Mouse (Mus musculus) olfactory bulb, adult 2 months (tissue): ENCODE measurements around the gene Ascl3. TPM values are rescaled to one million over a fixed set of nuclear protein-coding genes. Genes with fewer than 3 reads are reported as not detected.

Experiments
- H3K27ac ChIP-seq: fragments of 200-500 bp; 2 replicates; pipeline ENCODE4 v1.5.1; 2012; ENCODE audit warnings: low read depth, low read length; ENCODE audit not compliant: insufficient read depth
- H3K4me1 ChIP-seq: fragments of 200-500 bp; 2 replicates; pipeline ENCODE4 v1.6.1; 2012; ENCODE audit warnings: low read length; ENCODE audit not compliant: control insufficient read depth, insufficient read depth
- H3K4me3 ChIP-seq: fragments of 200-500 bp; 2 replicates; pipeline ENCODE4 v1.5.1; 2012; ENCODE audit warnings: mild to moderate bottlenecking, low read depth, low read length, moderate library complexity; ENCODE audit not compliant: insufficient read depth
- CTCF ChIP-seq: fragments of 200-500 bp; IDR thresholded peaks from 2 replicates; pipeline ENCODE4 v1.5.1; 2012; ENCODE audit warnings: low read depth, mild to moderate bottlenecking, low read length, moderate library complexity; ENCODE audit not compliant: insufficient read depth
- POLR2A ChIP-seq: fragments of 200-500 bp; IDR thresholded peaks from 2 replicates; pipeline ENCODE4 v1.6.1; 2012; ENCODE audit warnings: mild to moderate bottlenecking, low read depth, low read length, moderate library complexity; ENCODE audit not compliant: insufficient read depth
- WGBS: fragments of 180-500 bp; shearing (Covaris S2); methylation state at CpG from one replicate; pipeline ENCODE4 v1.1.7; 2018; 5-methylcytosine and 5-hydroxymethylcytosine counted together
- polyA plus RNA-seq: library from polyadenylated mRNA; stranded (reverse); fragments of >200 nt; gene quantifications from 2 replicates; pipeline ENCODE4 v1.2.4, GENCODE M21; 2012; ENCODE audit warnings: low replicate concordance; ENCODE audit not compliant: missing spikeins, insufficient read depth, insufficient read length

The Ascl3 gene
- polyA plus RNA-seq, 1 experiment, result not detected

- Histone ChIP-seq H3K4me1 (peaks cover 4% of the 10 kb centered on the region), H3K4me3 (no peak overlapping the region), H3K27ac (no peak overlapping the region)
- 54% methylated on average over 4 of the region's 4 CpGs for WGBS
- no peak for TF ChIP-seq CTCF
- TF ChIP-seq POLR2A, result no peak
Measured at GRCm38 (mm10) chr7:109702721-109703120, 28.8 kb downstream of the Ascl3 start.

DNA sequence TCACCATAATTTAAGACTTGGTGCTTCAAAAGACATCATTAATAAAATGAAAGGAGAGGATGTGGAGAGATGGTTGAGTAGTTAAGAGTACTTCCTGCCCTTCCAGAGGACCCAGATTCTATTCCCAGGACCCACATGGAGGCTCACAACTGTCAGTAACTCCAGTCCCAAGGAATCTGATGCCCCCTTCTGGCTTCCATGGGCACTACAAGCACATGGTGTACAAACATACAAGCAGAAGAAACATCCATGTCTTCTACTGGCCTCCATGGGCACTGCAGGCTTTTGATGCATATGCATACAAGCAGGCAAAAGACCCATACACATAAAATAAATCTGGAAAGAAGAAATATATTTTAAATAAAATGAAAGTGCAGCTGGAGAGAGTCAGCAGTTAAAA lies 31.3 kb downstream of the Ascl3 start:
- no peak overlapping the region for H3K27ac ChIP-seq
- no peak overlapping the region for H3K4me3 ChIP-seq
- no peak for TF ChIP-seq POLR2A
- no peak for TF ChIP-seq CTCF
- peaks cover 4% of the 10 kb centered on the region for H3K4me1 ChIP-seq

DNA sequence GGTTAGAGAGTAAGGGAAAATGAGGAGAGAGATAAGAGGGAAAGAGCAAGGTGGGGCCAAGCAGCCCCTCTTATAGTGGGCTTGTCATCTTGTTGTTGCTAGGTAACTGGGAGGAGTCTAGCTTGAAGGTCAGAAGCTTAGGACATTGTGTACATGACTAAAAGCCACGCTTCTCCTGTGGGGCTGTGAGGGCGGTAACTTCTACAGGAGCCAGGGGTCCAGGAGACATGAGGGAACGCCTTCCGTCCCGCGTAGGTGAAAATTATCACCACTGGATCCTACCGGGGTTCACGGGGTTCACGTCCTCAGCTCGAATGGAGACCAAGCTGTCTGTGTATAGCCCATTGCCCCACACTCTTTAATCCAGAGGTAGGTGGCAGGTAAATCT lies 36.2 kb downstream of the Ascl3 start:
- Histone ChIP-seq H3K4me1 (no peaks in the 10 kb centered on the region), H3K27ac (no peak overlapping the region), H3K4me3 (no peak overlapping the region)
- TF ChIP-seq CTCF (no peak), POLR2A (no peak)
- 93% methylated on average over 10 of the region's 10 CpGs for WGBS

GRCm38 (mm10) chr7:109694576-109695338 lies 36.8 kb downstream of the Ascl3 start:
- no peak for TF ChIP-seq CTCF
- TF ChIP-seq POLR2A, result no peak
- 87% methylated on average over 13 of the region's 13 CpGs for WGBS
- no peaks in the 10 kb centered on the region for H3K4me1 ChIP-seq

GRCm38 (mm10) chr7:109690961-109691360 lies 40.6 kb downstream of the Ascl3 start:
- TF ChIP-seq POLR2A (no peak), CTCF (no peak)
- Histone ChIP-seq H3K4me1 (no peaks in the 10 kb centered on the region), H3K27ac (no peak overlapping the region), H3K4me3 (no peak overlapping the region)
- WGBS, result 83% methylated on average over 5 of the region's 5 CpGs

More at GRCm38 (mm10) chr7:109694576-109695338, 36.8 kb downstream of the Ascl3 start:
- no peak overlapping the region for H3K27ac ChIP-seq
- H3K4me3 ChIP-seq, result no peak overlapping the region

DNA sequence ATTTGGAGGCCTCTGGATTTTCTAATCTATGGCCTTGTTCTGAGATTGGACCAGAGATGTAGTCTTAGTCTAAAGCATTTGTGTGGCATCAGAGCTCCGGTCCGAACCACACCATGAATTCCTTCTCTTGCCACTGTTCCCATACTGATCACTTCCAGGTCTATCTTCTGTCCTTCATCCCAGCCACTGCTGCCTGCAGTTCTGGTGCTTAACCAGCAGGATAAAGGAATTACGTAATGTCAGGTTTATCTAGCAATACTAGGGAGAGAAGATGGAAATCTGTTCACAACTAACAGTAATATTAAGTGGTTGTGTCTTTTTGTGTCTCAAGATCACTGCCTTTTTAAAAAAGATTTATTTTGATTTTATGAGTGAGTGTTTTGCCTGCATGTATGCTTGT lies 41.4 kb downstream of the Ascl3 start:
- no peak for TF ChIP-seq CTCF
- no peak for TF ChIP-seq POLR2A
- 94% methylated on average over 3 of the region's 3 CpGs for WGBS
- Histone ChIP-seq H3K27ac (no peak overlapping the region), H3K4me1 (no peaks in the 10 kb centered on the region), H3K4me3 (no peak overlapping the region)

GRCm38 (mm10) chr7:109686585-109687128 lies 44.9 kb downstream of the Ascl3 start:
- TF ChIP-seq CTCF, result no peak
- no peak for TF ChIP-seq POLR2A
- Histone ChIP-seq H3K27ac (no peak overlapping the region), H3K4me1 (no peaks in the 10 kb centered on the region), H3K4me3 (no peak overlapping the region)
- 52% methylated on average over 9 of the region's 9 CpGs for WGBS

- no peak overlapping the region for H3K27ac ChIP-seq
- H3K4me3 ChIP-seq, result no peak overlapping the region
- 100% methylated on average over 1 of the region's 1 CpGs for WGBS
- TF ChIP-seq CTCF, result no peak
- TF ChIP-seq POLR2A, result no peak
- H3K4me1 ChIP-seq, result no peaks in the 10 kb centered on the region
Measured at GRCm38 (mm10) chr7:109680879-109681278, 50.6 kb downstream of the Ascl3 start.

GRCm38 (mm10) chr7:109680284-109680683 lies 51.2 kb downstream of the Ascl3 start:
- 86% methylated on average over 2 of the region's 2 CpGs for WGBS
- H3K27ac ChIP-seq, result no peak overlapping the region
- no peak for TF ChIP-seq CTCF
- TF ChIP-seq POLR2A, result no peak
- H3K4me1 ChIP-seq, result no peaks in the 10 kb centered on the region
- no peak overlapping the region for H3K4me3 ChIP-seq

Other genes with a start within 250 kb of the Ascl3 start
- not detected in 2 replicates for gene Trim66, start 223.6 kb downstream of the Ascl3 start, polyA plus RNA-seq
- gene Rpl27a, start 212.6 kb downstream of the Ascl3 start, polyA plus RNA-seq, result 653 TPM in 1 of 2 replicates, not detected in the other
- not detected in 2 replicates for gene St5, start 28.1 kb downstream of the Ascl3 start, polyA plus RNA-seq
- not detected in 2 replicates for gene Akip1, start 28.0 kb downstream of the Ascl3 start, polyA plus RNA-seq
- gene BC051019, start 7.9 kb downstream of the Ascl3 start, polyA plus RNA-seq, result not detected in 2 replicates
- 349 TPM in 1 of 2 replicates, not detected in the other for gene Tmem9b, start 21.1 kb upstream of the Ascl3 start, polyA plus RNA-seq
- 285 TPM in 1 of 2 replicates, not detected in the other for gene Nrip3, start 50.3 kb upstream of the Ascl3 start, polyA plus RNA-seq
- not detected in 2 replicates for gene Scube2, start 134.0 kb upstream of the Ascl3 start, polyA plus RNA-seq
- gene Dennd5a, start 228.7 kb upstream of the Ascl3 start, polyA plus RNA-seq, result 223 TPM in 1 of 2 replicates, not detected in the other